Mouse (Mus musculus) neural tube, embryonic 14.5 days (tissue): ENCODE measurements around the gene Adat2. TPM values are rescaled to one million over a fixed set of nuclear protein-coding genes. Genes with fewer than 3 reads are reported as not detected.

Source experiments
- ATAC-seq: fragments of 200-750 bp; cut with Nextera tagmentation; 2 replicates; pipeline ENCODE4 v1.8.0; 2017; ENCODE audit warnings: low read depth, mild to moderate bottlenecking, moderate TSS enrichment, moderate library complexity
- H3K27ac ChIP-seq: fragments of 300-500 bp; sonication (generic); 2 replicates; pipeline ENCODE4 v1.5.1; 2014; ENCODE audit warnings: low read depth, mild to moderate bottlenecking, control low read depth, low read length, moderate library complexity, mixed read lengths
- H3K27me3 ChIP-seq: fragments of 300-500 bp; sonication (generic); 2 replicates; pipeline ENCODE4 v1.6.1; 2014; ENCODE audit warnings: low read length; ENCODE audit not compliant: control insufficient read depth, insufficient read depth
- H3K36me3 ChIP-seq: fragments of 300-500 bp; sonication (generic); 2 replicates; pipeline ENCODE4 v1.6.1; 2014; ENCODE audit warnings: low read length, mixed read lengths; ENCODE audit not compliant: control insufficient read depth, insufficient read depth
- H3K4me1 ChIP-seq: fragments of 300-500 bp; sonication (generic); 2 replicates; pipeline ENCODE4 v1.6.1; 2014; ENCODE audit warnings: low read length; ENCODE audit not compliant: control insufficient read depth, insufficient read depth
- H3K4me2 ChIP-seq: fragments of 300-500 bp; sonication (generic); 2 replicates; pipeline ENCODE4 v1.6.1; 2014; ENCODE audit warnings: mild to moderate bottlenecking, low read depth, low read length, control low read depth
- H3K4me3 ChIP-seq: fragments of 300-500 bp; sonication (generic); 2 replicates; pipeline ENCODE4 v1.5.1; 2014; ENCODE audit warnings: low read depth, low read length, control low read depth, mixed read lengths
- H3K9ac ChIP-seq: fragments of 300-500 bp; sonication (generic); replicated peaks from 2 replicates; pipeline ENCODE4 v1.6.1; 2014; ENCODE audit warnings: low read depth, mild to moderate bottlenecking, control low read depth, low read length, mixed read lengths
- H3K9me3 ChIP-seq: fragments of 300-500 bp; sonication (generic); 2 replicates; pipeline ENCODE4 v1.6.1; 2016; ENCODE audit warnings: low read length; ENCODE audit not compliant: control insufficient read depth
- WGBS: fragments of 180-500 bp; shearing (Covaris S2); extraction: QIAGEN DNeasy Blood & Tissue Kit; methylation state at CpG from one replicate; pipeline ENCODE4 v1.1.7; 2014; 5-methylcytosine and 5-hydroxymethylcytosine counted together
- polyA plus RNA-seq: library from polyadenylated mRNA; unstranded; fragments of >200 nt; fragmentation: Nextera tagmentation; extraction: Ambion mirVana; gene quantifications from 2 replicates; pipeline ENCODE4 v1.2.1, GENCODE M21; 2014

Gene Adat2
- polyA plus RNA-seq, 1 experiment from 2014 or later: 2.2 TPM

DNA sequence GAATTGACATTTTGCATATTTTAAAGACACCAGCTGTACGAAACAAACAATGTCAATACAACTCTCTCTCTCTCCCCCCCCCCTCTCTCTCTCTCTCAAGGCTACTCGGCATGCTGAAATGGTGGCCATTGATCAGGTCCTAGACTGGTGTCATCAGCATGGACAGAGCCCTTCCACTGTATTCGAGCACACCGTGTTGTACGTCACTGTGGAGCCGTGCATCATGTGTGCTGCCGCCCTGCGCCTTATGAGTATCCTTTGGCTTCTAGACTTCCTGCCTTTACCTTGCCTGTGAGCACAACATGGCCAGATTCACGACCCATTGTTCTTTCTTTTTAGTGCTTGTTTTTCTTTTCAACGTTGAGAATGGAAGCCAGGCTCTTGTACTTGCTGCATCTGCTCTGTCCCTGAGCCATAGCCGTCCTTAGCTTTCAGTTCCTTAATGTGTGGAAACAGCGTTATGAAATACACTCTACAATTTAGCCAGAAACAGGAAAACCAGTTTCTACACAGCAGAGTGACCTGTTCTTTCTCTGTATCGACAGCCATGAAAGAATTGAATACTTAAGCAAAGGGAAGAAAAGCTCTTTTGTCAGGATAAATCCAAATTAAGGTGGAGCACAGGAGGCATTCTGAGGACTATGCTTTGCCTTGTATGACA, 7.5 kb downstream of the Adat2 start:
- 0 out of 2 replicates have a peak, but pooled peaks cover 4% of the 10 kb centered on the region for H3K36me3 ChIP-seq
- no peak overlapping the region for H3K4me2 ChIP-seq
- no peak overlapping the region for H3K27ac ChIP-seq
- H3K9me3 ChIP-seq: no peaks in the 10 kb centered on the region
- H3K9ac ChIP-seq: no peak overlapping the region
- H3K27me3 ChIP-seq: no peaks in the 10 kb centered on the region
- ATAC-seq: no peak
- no peaks in the 10 kb centered on the region for H3K4me1 ChIP-seq
- WGBS: 84% methylated on average over 13 of the region's 13 CpGs
- H3K4me3 ChIP-seq: no peak overlapping the region

DNA sequence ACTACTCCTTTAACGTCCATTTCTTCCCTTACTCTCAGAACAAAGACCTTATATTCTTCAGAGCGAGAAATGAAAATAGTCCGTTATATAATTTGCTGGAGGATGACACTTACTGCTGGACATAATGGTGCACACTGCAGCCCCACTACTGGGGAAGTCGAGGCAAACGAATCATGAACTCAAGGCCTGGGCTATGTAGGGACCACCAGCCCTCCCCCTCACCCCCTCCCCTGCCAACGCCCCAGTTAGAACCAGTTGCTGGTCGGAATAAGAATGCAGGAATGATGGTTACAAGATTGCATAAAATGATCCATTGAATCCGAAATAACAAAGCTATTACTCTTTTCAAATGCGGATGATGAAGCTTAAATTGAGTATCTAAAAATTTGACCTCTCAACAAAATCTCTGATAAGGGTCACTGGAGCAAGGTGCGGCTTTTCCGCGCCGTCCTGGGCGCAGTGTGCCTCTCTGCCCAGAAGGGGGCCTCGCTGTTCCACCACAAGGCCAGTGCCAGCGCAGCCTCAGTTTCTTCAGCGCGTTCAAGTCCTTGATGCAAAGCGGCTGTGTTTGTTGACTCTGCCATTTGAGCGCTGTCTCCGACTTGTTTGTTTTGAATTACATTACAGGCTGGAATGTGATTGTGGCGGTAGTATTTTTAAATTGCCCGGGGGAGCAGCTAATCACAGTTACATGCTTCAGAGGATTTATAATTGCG, 11.8 kb downstream of the Adat2 start:
- no peaks in the 10 kb centered on the region for H3K9me3 ChIP-seq
- no peaks in the 10 kb centered on the region for H3K4me1 ChIP-seq
- H3K4me2 ChIP-seq: peak overlapping the region; percentile 49
- 0 out of 2 replicates have a peak, but pooled peaks cover 4% of the 10 kb centered on the region for H3K36me3 ChIP-seq
- H3K4me3 ChIP-seq: peak overlapping the region; percentile 21; the same call in 1 of the 2 replicates
- ATAC-seq: peak; percentile 91
- whole genome bisulfite sequencing: 27% methylated on average over 24 of the region's 24 CpGs
- no peak overlapping the region for H3K27ac ChIP-seq
- peak overlapping the region; percentile 16; the same call in 1 of the 2 replicates for H3K9ac ChIP-seq
- H3K27me3 ChIP-seq: no peaks in the 10 kb centered on the region

DNA sequence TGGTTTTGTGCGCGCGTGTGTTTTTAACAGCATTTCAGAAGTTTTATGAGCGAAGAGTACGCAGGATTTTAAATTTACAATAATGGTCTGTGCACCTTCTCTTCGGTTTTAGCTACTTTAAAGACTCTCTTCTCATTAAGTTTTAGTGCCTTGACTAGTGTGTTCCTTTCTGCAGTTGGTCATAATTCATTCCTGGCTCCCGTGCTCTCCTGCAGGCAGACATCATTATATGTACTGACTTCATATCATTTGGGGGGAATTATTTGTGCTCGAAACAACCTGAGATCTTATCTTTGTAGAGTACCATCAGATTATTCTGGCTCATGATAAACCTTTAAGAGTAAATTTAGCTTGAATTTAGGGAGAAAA, 12.4 kb downstream of the Adat2 start:
- 23% methylated on average over 8 of the region's 8 CpGs for WGBS
- Histone ChIP-seq H3K9ac (peak overlapping the region; percentile 16; the same call in 1 of the 2 replicates), H3K4me2 (peak overlapping the region; percentile 49), H3K4me1 (no peaks in the 10 kb centered on the region), H3K36me3 (0 out of 2 replicates have a peak, but pooled peaks cover 4% of the 10 kb centered on the region), H3K9me3 (no peaks in the 10 kb centered on the region), H3K27ac (no peak overlapping the region), H3K27me3 (no peaks in the 10 kb centered on the region), H3K4me3 (peak overlapping the region; percentile 21; the same call in 1 of the 2 replicates)
- ATAC-seq: peak; percentile 75

DNA sequence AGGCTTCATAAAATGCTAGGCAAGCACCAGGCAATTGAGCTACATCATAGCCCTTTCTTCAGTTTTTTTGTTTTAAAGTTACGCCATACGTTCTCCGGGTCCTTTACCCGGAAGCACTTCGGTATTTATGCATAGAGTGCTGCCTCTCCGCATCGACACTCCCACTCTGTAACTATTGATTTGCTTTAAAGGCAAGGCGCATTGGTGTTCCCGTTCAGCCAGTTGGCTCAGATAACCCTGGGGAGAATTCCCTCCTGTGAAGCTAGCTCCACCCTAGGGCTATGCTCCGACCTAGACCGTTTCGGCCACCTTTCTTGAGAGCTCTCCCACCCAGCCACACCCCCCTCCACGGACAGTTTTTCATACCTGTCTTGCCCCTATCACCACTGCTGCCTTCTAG, 13.7 kb downstream of the Adat2 start:
- H3K4me2 ChIP-seq: no peak overlapping the region
- H3K27me3 ChIP-seq: no peaks in the 10 kb centered on the region
- H3K36me3 ChIP-seq: no peaks in the 10 kb centered on the region
- H3K4me3 ChIP-seq: no peak overlapping the region
- 60% methylated on average over 13 of the region's 13 CpGs for whole genome bisulfite sequencing
- H3K4me1 ChIP-seq: peaks cover 7% of the 10 kb centered on the region; the same call in 1 of the 2 replicates
- no peak overlapping the region for H3K9ac ChIP-seq
- ATAC-seq: no peak
- H3K9me3 ChIP-seq: no peaks in the 10 kb centered on the region
- H3K27ac ChIP-seq: no peak overlapping the region

DNA sequence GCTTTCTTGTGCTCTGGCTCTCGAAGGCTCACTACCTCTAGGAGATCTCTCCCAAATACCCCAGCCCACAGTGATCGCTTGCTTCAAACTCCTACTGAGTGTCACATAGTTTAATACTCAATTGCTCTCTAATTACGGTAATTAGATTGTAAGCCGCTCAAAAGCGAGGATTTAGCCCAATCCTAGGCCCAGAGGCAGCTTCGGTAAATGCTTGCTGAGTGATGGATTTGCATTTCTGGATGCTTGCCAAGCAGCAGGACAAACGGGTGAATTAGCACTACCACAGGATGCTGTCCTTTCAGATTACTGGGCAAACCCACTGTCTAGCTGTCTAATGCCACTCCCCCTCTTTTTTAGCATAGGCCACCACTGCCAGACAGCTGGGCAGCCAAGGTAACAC, 17.1 kb downstream of the Adat2 start:
- Histone ChIP-seq H3K27ac (no peak overlapping the region), H3K4me2 (no peak overlapping the region), H3K9ac (no peak overlapping the region), H3K4me3 (no peak overlapping the region), H3K27me3 (no peaks in the 10 kb centered on the region), H3K36me3 (no peaks in the 10 kb centered on the region), H3K4me1 (peaks cover 7% of the 10 kb centered on the region; the same call in 1 of the 2 replicates), H3K9me3 (no peaks in the 10 kb centered on the region)
- WGBS: 12% methylated on average over 7 of the region's 7 CpGs
- ATAC-seq: peak; percentile 54; the same call in 1 of the 2 replicates

DNA sequence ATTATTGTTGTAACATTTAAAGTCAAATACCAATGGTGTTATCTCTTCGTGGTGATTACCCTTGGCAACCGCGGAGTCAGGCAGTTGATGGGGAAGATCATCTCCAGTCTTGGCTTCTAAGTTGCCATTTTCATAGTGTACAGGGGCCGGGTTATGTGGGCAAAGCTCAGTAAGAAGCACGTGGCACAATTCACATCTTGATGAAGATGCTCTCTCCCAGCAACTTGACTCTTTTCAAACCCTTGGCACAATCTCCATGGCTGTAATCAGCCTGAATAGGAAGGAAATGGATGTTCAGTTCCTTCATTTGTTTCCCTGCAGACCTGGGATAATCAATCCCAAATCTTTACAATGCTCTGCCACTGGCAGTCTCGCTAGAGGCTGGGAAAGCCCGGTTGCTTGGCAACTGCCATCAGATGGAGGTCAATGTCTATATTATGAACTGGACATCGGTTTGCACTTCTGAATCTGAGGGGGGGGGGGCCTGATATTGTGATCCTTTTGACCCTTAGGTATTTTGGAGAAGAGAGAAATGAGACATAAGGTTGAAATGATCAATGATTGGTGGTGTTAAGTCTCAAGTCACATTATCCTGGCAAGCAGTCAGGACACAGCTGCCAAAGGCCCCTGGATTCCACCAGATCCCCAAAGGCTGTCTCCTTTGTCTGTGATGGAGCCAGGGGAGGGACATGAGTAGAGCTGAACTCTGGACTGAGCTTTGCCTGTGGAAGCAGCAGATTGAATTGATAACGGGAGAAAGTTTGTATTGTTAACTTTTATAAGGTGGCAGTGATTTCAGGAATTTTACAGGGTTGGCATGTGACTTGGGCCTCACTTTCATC, 18.2 kb downstream of the Adat2 start:
- no peaks in the 10 kb centered on the region for H3K27me3 ChIP-seq
- ATAC-seq: peak; percentile 45; the same call in 1 of the 2 replicates
- peaks cover 7% of the 10 kb centered on the region; the same call in 1 of the 2 replicates for H3K4me1 ChIP-seq
- no peak overlapping the region for H3K9ac ChIP-seq
- H3K4me2 ChIP-seq: no peak overlapping the region
- no peak overlapping the region for H3K4me3 ChIP-seq
- no peaks in the 10 kb centered on the region for H3K9me3 ChIP-seq
- WGBS: 29% methylated on average over 9 of the region's 9 CpGs
- no peak overlapping the region for H3K27ac ChIP-seq
- no peaks in the 10 kb centered on the region for H3K36me3 ChIP-seq

DNA sequence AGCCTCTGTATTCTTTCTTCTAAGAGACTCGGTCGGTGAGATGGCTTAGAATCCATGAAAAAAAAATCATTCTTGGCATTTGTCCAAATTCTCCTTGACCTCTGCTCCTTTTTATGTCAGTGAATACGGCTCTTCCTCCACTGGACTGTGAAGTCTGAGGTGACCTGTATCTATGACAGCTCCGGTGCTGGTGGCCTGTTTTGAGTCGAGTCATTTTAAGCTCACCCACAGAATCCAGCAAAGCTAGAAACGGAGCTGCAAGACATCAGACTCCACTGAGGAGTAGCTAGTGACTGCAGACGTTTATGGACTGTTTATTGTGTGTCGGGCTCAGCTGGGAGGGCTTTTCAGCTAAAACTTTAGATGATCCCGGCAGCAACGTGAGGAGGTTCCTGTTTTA, 19.3 kb downstream of the Adat2 start:
- Histone ChIP-seq H3K4me2 (no peak overlapping the region), H3K4me1 (peaks cover 7% of the 10 kb centered on the region; the same call in 1 of the 2 replicates), H3K27me3 (no peaks in the 10 kb centered on the region), H3K9ac (no peak overlapping the region), H3K36me3 (no peaks in the 10 kb centered on the region), H3K27ac (no peak overlapping the region), H3K9me3 (no peaks in the 10 kb centered on the region), H3K4me3 (no peak overlapping the region)
- WGBS: 40% methylated on average over 10 of the region's 10 CpGs
- ATAC-seq: no peak

DNA sequence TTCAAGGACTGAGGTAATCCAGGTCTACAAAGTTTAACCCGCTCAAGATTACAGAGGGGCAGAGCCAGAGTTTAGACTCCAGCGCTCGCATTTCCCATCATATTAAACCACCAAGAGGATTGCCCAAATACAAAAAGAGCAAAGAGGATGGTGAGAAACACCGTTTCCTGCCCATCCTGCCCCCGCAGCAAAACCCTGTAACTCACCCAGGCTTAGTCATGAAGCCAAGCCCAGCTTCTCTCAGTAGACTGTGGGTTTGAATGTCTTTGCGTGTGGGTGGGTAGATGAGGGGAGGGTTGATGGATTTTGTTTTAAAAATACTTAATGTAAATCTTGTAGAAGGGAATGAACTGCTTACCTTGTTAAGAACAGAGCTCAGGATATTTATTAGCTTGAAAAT, 19.7 kb downstream of the Adat2 start:
- no peak overlapping the region for H3K27ac ChIP-seq
- no peak for ATAC-seq
- 91% methylated on average over 6 of the region's 6 CpGs for WGBS
- H3K9ac ChIP-seq: no peak overlapping the region
- no peaks in the 10 kb centered on the region for H3K27me3 ChIP-seq
- no peaks in the 10 kb centered on the region for H3K9me3 ChIP-seq
- no peaks in the 10 kb centered on the region for H3K36me3 ChIP-seq
- no peak overlapping the region for H3K4me2 ChIP-seq
- H3K4me1 ChIP-seq: peaks cover 7% of the 10 kb centered on the region; the same call in 1 of the 2 replicates
- H3K4me3 ChIP-seq: no peak overlapping the region
